Mouse (Mus musculus) gastrocnemius, postnatal 25 days (tissue): ENCODE results near the gene Acot11. TPM values are rescaled to one million over a fixed set of nuclear protein-coding genes. Genes with fewer than 3 reads are reported as not detected.
"Not testable (repeated sequence)": the region's sequence is repeated elsewhere in the genome, so short reads cannot be mapped to it uniquely, and the experiment has no call there.

Source experiments
- DNase-seq: peaks from one replicate; pipeline ENCODE4 v3.0.0; 2022
- total RNA-seq, 2 experiments: library from RNA; stranded (reverse); gene quantifications; 1 replicate in 1 of 2; 2 replicates in 1 of 2; pipeline ENCODE4 v1.2.3; 2021

Gene Acot11
- total RNA-seq, 2 experiments from 2014 or later, result 7.8 to 14.3 TPM

- DNase-seq, result no peak
Observed at GRCm38 (mm10) chr4:106811162-106811561, 6.4 kb upstream of the Acot11 start.

- DNase-seq, result no peak
Observed at GRCm38 (mm10) chr4:106810039-106810438, 5.2 kb upstream of the Acot11 start.

GRCm38 (mm10) chr4:106807287-106807686 is 2.5 kb upstream of the Acot11 start:
- no peak for DNase-seq

GRCm38 (mm10) chr4:106805890-106806289 is 1.1 kb upstream of the Acot11 start:
- DNase-seq, result no peak

- no peak for DNase-seq
Observed at GRCm38 (mm10) chr4:106804201-106804909, 443 bp downstream of the Acot11 start.

GRCm38 (mm10) chr4:106803781-106804180 is 1.0 kb downstream of the Acot11 start:
- no peak for DNase-seq

- DNase-seq, result peak; percentile 85
Observed at GRCm38 (mm10) chr4:106799772-106800336, 4.9 kb downstream of the Acot11 start.

GRCm38 (mm10) chr4:106798908-106799546 is 5.8 kb downstream of the Acot11 start:
- DNase-seq, result peak; percentile 50

GRCm38 (mm10) chr4:106795289-106795688 is 9.5 kb downstream of the Acot11 start:
- no peak for DNase-seq

- DNase-seq, result no peak
Observed at GRCm38 (mm10) chr4:106794247-106794646, 10.6 kb downstream of the Acot11 start.

GRCm38 (mm10) chr4:106793826-106794225 is 11.0 kb downstream of the Acot11 start:
- DNase-seq, result not testable (repeated sequence)

GRCm38 (mm10) chr4:106792276-106792675 is 12.5 kb downstream of the Acot11 start:
- DNase-seq, result no peak

GRCm38 (mm10) chr4:106790938-106791337 is 13.9 kb downstream of the Acot11 start:
- DNase-seq, result no peak

- not testable (repeated sequence) for DNase-seq
Observed at GRCm38 (mm10) chr4:106790218-106790617, 14.6 kb downstream of the Acot11 start.

GRCm38 (mm10) chr4:106789705-106790104 is 15.1 kb downstream of the Acot11 start:
- no peak for DNase-seq

GRCm38 (mm10) chr4:106788627-106789026 is 16.2 kb downstream of the Acot11 start:
- no peak for DNase-seq

- no peak for DNase-seq
Observed at GRCm38 (mm10) chr4:106787830-106788229, 17.0 kb downstream of the Acot11 start.

GRCm38 (mm10) chr4:106785753-106786540 is 18.9 kb downstream of the Acot11 start:
- DNase-seq, result no peak

- DNase-seq, result no peak
Observed at GRCm38 (mm10) chr4:106785345-106785744, 19.5 kb downstream of the Acot11 start.

GRCm38 (mm10) chr4:106784806-106785205 is 20.0 kb downstream of the Acot11 start:
- no peak for DNase-seq

- DNase-seq, result no peak
Observed at GRCm38 (mm10) chr4:106783137-106783536, 21.7 kb downstream of the Acot11 start.

- DNase-seq, result no peak
Observed at GRCm38 (mm10) chr4:106780045-106780444, 24.8 kb downstream of the Acot11 start.
